Mouse (Mus musculus): ENCODE results near the gene Trim11. TPM values are rescaled to one million over a fixed set of nuclear protein-coding genes. Genes with fewer than 3 reads are reported as not detected.

The Trim11 gene
- polyA plus RNA-seq, 1 experiment from 2014 or later, result 19.2 TPM

- ATAC-seq (ENCODE audit: low read depth) (peak; percentile 82), DNase-seq (ENCODE audit: low spot score) (peak; percentile 91)
- 5% methylated on average over 39 of the region's 40 CpGs for WGBS
- H3K4me2 ChIP-seq (ENCODE audit: low read depth, low read length), result peak overlapping the region; percentile 93
- H3K4me1 ChIP-seq (ENCODE audit: control insufficient read depth, insufficient read depth, low read length), result peaks cover 25% of the 10 kb centered on the region
- peak overlapping the region; percentile 50 for H3K4me3 ChIP-seq (ENCODE audit: low read depth, low read length)
- H3K36me3 ChIP-seq (ENCODE audit: control insufficient read depth, insufficient read depth, low read length), result 0 out of 2 replicates have a peak, but pooled peaks cover 11% of the 10 kb centered on the region
- peaks cover 5% of the 10 kb centered on the region; the same call in 1 of the 2 replicates for H3K9me3 ChIP-seq (ENCODE audit: control insufficient read depth, low read length)
- peak overlapping the region; percentile 56 for H3K9ac ChIP-seq (ENCODE audit: low read depth, low read length)
- peaks cover 13% of the 10 kb centered on the region; the same call in 1 of the 2 replicates for H3K27me3 ChIP-seq (replicated peaks; ENCODE audit: control insufficient read depth, insufficient read depth, low read length)
- H3K27ac ChIP-seq (replicated peaks; ENCODE audit: low read depth, low read length), result peak overlapping the region; percentile 25; the same call in 1 of the 2 replicates
Observed at GRCm38 (mm10) chr11:58959921-58960465, 17.9 kb upstream of the Trim11 start.

DNA sequence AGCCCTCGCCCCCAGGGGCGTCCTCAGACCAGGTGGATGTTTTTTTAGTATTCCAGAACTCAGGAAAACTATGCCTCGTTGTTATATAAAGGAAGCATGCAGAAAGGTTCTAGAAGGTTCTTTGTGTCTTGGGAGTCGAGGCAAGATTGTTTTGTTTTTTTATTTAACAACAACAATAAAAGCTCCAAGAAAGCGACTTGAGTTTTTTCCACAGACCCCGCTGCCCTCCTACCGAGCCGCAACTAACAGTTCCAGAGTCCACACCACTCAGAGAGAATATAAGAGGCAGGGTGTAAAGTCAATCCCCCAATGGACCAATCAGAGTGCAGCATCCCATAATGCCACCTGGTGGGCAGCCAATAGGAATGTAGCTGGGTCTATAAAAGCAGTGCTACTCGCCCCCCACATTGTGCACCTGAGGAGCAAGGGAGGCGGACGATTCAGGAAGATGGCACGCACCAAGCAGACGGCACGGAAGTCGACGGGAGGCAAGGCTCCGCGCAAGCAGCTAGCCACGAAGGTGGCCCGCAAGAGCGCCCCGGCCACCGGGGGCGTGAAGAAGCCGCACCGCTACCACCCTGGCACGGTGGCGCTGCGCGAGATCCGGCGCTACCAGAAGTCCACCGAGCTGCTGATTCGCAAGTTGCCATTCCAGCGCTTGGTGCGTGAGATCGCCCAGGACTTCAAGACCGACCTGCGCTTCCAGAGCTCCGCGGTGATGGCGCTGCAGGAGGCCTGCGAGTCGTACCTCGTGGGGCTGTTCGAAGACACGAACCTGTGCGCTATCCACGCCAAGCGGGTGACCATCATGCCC is 16.3 kb upstream of the Trim11 start:
- WGBS, result 61% methylated on average over 44 of the region's 50 CpGs
- no peak overlapping the region for H3K9ac ChIP-seq (ENCODE audit: low read depth, low read length)
- no peak overlapping the region for H3K4me3 ChIP-seq (ENCODE audit: low read depth, low read length)
- H3K4me1 ChIP-seq (ENCODE audit: control insufficient read depth, insufficient read depth, low read length), result peaks cover 20% of the 10 kb centered on the region
- H3K27me3 ChIP-seq (replicated peaks; ENCODE audit: control insufficient read depth, insufficient read depth, low read length), result peaks cover 13% of the 10 kb centered on the region; the same call in 1 of the 2 replicates
- H3K36me3 ChIP-seq (ENCODE audit: control insufficient read depth, insufficient read depth, low read length), result 0 out of 2 replicates have a peak, but pooled peaks cover 11% of the 10 kb centered on the region
- no peak for DNase-seq (ENCODE audit: low spot score)
- no peak for ATAC-seq (ENCODE audit: low read depth)
- H3K4me2 ChIP-seq (ENCODE audit: low read depth, low read length), result no peak overlapping the region
- no peak overlapping the region for H3K27ac ChIP-seq (replicated peaks; ENCODE audit: low read depth, low read length)
- H3K9me3 ChIP-seq (ENCODE audit: control insufficient read depth, low read length), result peaks cover 5% of the 10 kb centered on the region; the same call in 1 of the 2 replicates

- Histone ChIP-seq H3K36me3 (ENCODE audit: control insufficient read depth, insufficient read depth, low read length) (0 out of 2 replicates have a peak, but pooled peaks cover 8% of the 10 kb centered on the region), H3K9ac (ENCODE audit: low read depth, low read length) (no peak overlapping the region), H3K27me3 (replicated peaks; ENCODE audit: control insufficient read depth, insufficient read depth, low read length) (peaks cover 13% of the 10 kb centered on the region; the same call in 1 of the 2 replicates), H3K4me3 (ENCODE audit: low read depth, low read length) (no peak overlapping the region), H3K4me1 (ENCODE audit: control insufficient read depth, insufficient read depth, low read length) (peaks cover 6% of the 10 kb centered on the region; the same call in 1 of the 2 replicates), H3K9me3 (ENCODE audit: control insufficient read depth, low read length) (peaks cover 5% of the 10 kb centered on the region; the same call in 1 of the 2 replicates), H3K4me2 (ENCODE audit: low read depth, low read length) (no peak overlapping the region), H3K27ac (replicated peaks; ENCODE audit: low read depth, low read length) (no peak overlapping the region)
- 38% methylated on average over 17 of the region's 17 CpGs for WGBS
- no peak for ATAC-seq (ENCODE audit: low read depth)
- no peak for DNase-seq (ENCODE audit: low spot score)
Observed at GRCm38 (mm10) chr11:58963543-58963942, 14.3 kb upstream of the Trim11 start.

- 85% methylated on average over 7 of the region's 7 CpGs for WGBS
- no peak overlapping the region for H3K4me2 ChIP-seq (ENCODE audit: low read depth, low read length)
Observed at GRCm38 (mm10) chr11:58964216-58964615, 13.7 kb upstream of the Trim11 start.

DNA sequence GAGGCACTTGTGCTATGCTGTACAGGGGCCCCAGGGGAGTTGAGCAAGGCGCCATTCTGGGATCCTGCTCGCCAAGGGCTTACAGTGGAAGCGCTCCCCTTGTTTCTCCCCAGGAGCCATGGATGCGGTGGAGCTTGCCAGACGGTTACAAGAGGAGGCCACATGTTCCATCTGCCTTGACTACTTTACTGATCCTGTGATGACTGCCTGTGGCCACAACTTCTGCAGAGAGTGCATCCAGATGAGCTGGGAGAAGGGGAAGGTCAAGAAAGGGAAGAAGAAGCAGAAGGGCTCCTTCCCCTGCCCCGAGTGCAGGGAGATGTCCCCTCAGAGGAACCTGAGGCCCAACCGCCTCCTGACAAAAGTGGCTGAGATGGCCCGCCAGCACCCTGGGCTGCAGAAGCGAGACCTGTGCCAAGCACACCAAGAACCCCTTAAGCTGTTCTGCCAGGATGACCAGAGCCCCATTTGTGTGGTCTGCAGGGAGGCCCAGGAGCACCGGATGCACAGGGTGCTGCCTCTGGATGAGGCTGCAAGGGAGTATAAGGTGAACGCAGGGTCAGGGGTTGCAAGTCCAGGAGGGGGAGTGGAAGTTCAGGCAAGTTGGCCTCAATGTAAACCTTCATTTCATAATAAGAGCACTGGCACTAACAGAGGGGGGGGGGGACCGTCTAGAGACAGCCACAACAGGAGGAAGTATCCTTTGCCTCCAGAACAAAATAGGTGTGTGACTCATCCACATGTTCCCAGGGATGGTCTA is 12.7 kb upstream of the Trim11 start:
- 41% methylated on average over 11 of the region's 12 CpGs for WGBS

More at GRCm38 (mm10) chr11:58964216-58964615, 13.7 kb upstream of the Trim11 start:
- Histone ChIP-seq H3K36me3 (ENCODE audit: control insufficient read depth, insufficient read depth, low read length) (0 out of 2 replicates have a peak, but pooled peaks cover 10% of the 10 kb centered on the region), H3K9ac (ENCODE audit: low read depth, low read length) (no peak overlapping the region), H3K27me3 (replicated peaks; ENCODE audit: control insufficient read depth, insufficient read depth, low read length) (peaks cover 13% of the 10 kb centered on the region; the same call in 1 of the 2 replicates), H3K4me3 (ENCODE audit: low read depth, low read length) (no peak overlapping the region), H3K27ac (replicated peaks; ENCODE audit: low read depth, low read length) (no peak overlapping the region), H3K9me3 (ENCODE audit: control insufficient read depth, low read length) (peaks cover 5% of the 10 kb centered on the region; the same call in 1 of the 2 replicates), H3K4me1 (ENCODE audit: control insufficient read depth, insufficient read depth, low read length) (peaks cover 3% of the 10 kb centered on the region; the same call in 1 of the 2 replicates)
- ATAC-seq (ENCODE audit: low read depth) (no peak), DNase-seq (ENCODE audit: low spot score) (no peak)

GRCm38 (mm10) chr11:58967346-58967745 is 10.5 kb upstream of the Trim11 start:
- no peak overlapping the region for H3K9ac ChIP-seq (ENCODE audit: low read depth, low read length)
- 95% methylated on average over 1 of the region's 1 CpGs for WGBS

More for the DNA sequence above, 12.7 kb upstream of the Trim11 start:
- no peak overlapping the region for H3K9ac ChIP-seq (ENCODE audit: low read depth, low read length)
- H3K27ac ChIP-seq (replicated peaks; ENCODE audit: low read depth, low read length), result no peak overlapping the region
- no peak overlapping the region for H3K4me2 ChIP-seq (ENCODE audit: low read depth, low read length)
- peaks cover 13% of the 10 kb centered on the region; the same call in 1 of the 2 replicates for H3K27me3 ChIP-seq (replicated peaks; ENCODE audit: control insufficient read depth, insufficient read depth, low read length)
- no peak overlapping the region for H3K4me3 ChIP-seq (ENCODE audit: low read depth, low read length)
- H3K9me3 ChIP-seq (ENCODE audit: control insufficient read depth, low read length), result peaks cover 5% of the 10 kb centered on the region; the same call in 1 of the 2 replicates
- DNase-seq (ENCODE audit: low spot score) (no peak), ATAC-seq (ENCODE audit: low read depth) (peak; percentile 21; the same call in 1 of the 2 replicates)
- no peaks in the 10 kb centered on the region for H3K4me1 ChIP-seq (ENCODE audit: control insufficient read depth, insufficient read depth, low read length)
- peaks cover 11% of the 10 kb centered on the region; the same call in 1 of the 2 replicates for H3K36me3 ChIP-seq (ENCODE audit: control insufficient read depth, insufficient read depth, low read length)

GRCm38 (mm10) chr11:58968551-58968950 is 9.3 kb upstream of the Trim11 start:
- no peak for ATAC-seq (ENCODE audit: low read depth)
- H3K9ac ChIP-seq (ENCODE audit: low read depth, low read length), result no peak overlapping the region

More at GRCm38 (mm10) chr11:58967346-58967745, 10.5 kb upstream of the Trim11 start:
- Histone ChIP-seq H3K4me1 (ENCODE audit: control insufficient read depth, insufficient read depth, low read length) (no peaks in the 10 kb centered on the region), H3K4me3 (ENCODE audit: low read depth, low read length) (no peak overlapping the region), H3K9me3 (ENCODE audit: control insufficient read depth, low read length) (no peaks in the 10 kb centered on the region), H3K4me2 (ENCODE audit: low read depth, low read length) (no peak overlapping the region), H3K27ac (replicated peaks; ENCODE audit: low read depth, low read length) (no peak overlapping the region), H3K27me3 (replicated peaks; ENCODE audit: control insufficient read depth, insufficient read depth, low read length) (0 out of 2 replicates have a peak, but pooled peaks cover under 1% of the 10 kb centered on the region), H3K36me3 (ENCODE audit: control insufficient read depth, insufficient read depth, low read length) (peaks cover 26% of the 10 kb centered on the region; the same call in 1 of the 2 replicates)
- ATAC-seq (ENCODE audit: low read depth) (no peak), DNase-seq (ENCODE audit: low spot score) (no peak)

DNA sequence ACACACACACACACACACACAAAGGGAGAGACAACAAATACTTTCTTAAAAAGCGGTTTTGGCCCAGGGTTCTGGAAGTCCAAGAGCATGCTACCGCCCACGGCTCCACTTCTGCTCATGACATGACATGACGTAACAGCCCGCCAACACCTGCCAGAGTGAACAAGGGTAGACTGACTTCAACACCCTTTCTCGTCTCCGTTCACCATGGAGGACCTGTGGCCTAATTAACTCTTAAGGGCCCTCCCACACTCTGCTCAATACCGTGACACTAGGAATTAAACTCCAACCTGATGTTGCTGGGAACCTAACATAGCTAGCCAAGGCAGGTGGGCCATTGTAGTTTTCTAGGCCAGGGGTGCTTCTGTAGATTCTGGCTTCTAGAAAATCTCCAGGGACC is 8.9 kb upstream of the Trim11 start:
- Histone ChIP-seq H3K9me3 (ENCODE audit: control insufficient read depth, low read length) (no peaks in the 10 kb centered on the region), H3K4me3 (ENCODE audit: low read depth, low read length) (no peak overlapping the region), H3K36me3 (ENCODE audit: control insufficient read depth, insufficient read depth, low read length) (peaks cover 29% of the 10 kb centered on the region; the same call in 1 of the 2 replicates), H3K27ac (replicated peaks; ENCODE audit: low read depth, low read length) (no peak overlapping the region), H3K27me3 (replicated peaks; ENCODE audit: control insufficient read depth, insufficient read depth, low read length) (no peaks in the 10 kb centered on the region), H3K4me2 (ENCODE audit: low read depth, low read length) (no peak overlapping the region), H3K9ac (ENCODE audit: low read depth, low read length) (no peak overlapping the region), H3K4me1 (ENCODE audit: control insufficient read depth, insufficient read depth, low read length) (no peaks in the 10 kb centered on the region)
- ATAC-seq (ENCODE audit: low read depth), result no peak
- DNase-seq (ENCODE audit: low spot score), result no peak
- 86% methylated on average over 8 of the region's 8 CpGs for WGBS

More at GRCm38 (mm10) chr11:58968551-58968950, 9.3 kb upstream of the Trim11 start:
- no peak for DNase-seq (ENCODE audit: low spot score)
- Histone ChIP-seq H3K27me3 (replicated peaks; ENCODE audit: control insufficient read depth, insufficient read depth, low read length) (no peaks in the 10 kb centered on the region), H3K4me3 (ENCODE audit: low read depth, low read length) (no peak overlapping the region), H3K27ac (replicated peaks; ENCODE audit: low read depth, low read length) (no peak overlapping the region), H3K4me2 (ENCODE audit: low read depth, low read length) (no peak overlapping the region), H3K4me1 (ENCODE audit: control insufficient read depth, insufficient read depth, low read length) (no peaks in the 10 kb centered on the region), H3K36me3 (ENCODE audit: control insufficient read depth, insufficient read depth, low read length) (peaks cover 29% of the 10 kb centered on the region; the same call in 1 of the 2 replicates), H3K9me3 (ENCODE audit: control insufficient read depth, low read length) (no peaks in the 10 kb centered on the region)
- WGBS, result 83% methylated on average over 7 of the region's 7 CpGs

All from embryonic facial prominence, embryonic 14.5 days (tissue).